Mouse (Mus musculus) thymus, adult 18-20 months (tissue): ENCODE data around the gene Eps8l2.

Experiments used
- DNase-seq, 2 experiments: peaks; one replicate each; pipeline ENCODE4 v3.0.0; 2022; ENCODE audit warnings: mixed read lengths in 2 of 2

Eps8l2 gene

DNA sequence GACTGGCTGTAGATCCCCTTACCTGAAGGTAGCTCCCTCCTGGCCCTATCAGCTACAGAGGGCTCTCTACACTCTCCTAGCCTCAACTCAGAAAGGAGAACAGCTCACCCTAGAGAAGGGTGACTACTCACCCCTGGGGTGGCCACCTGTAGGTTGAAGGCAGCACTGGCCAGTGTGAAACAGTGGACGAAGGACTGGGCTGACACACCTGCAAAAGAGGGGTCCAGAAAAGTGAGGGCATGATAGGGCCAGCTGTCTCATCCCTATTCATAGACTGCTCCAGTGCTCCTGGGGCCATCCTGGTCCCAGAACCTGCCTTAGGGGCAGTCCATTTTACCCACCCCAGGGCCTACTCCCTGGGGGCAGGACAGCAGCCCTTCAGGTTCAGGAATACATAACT lies 73.0 kb downstream of the Eps8l2 start:
- no peak for DNase-seq
